Mouse (Mus musculus): Measurements from ENCODE around the gene Rras. TPM values are rescaled to one million over a fixed set of nuclear protein-coding genes. Genes with fewer than 3 reads are reported as not detected.
A peak's percentile ranks its signal among the peaks of the same experiment; 100 is the strongest.

Gene Rras
- polyA plus RNA-seq, 1 experiment from 2014 or later, result 74.4 TPM

- no peak for ATAC-seq (replicated peaks; ENCODE audit: insufficient number of reproducible peaks, low FRiP score, low TSS enrichment)
- Histone ChIP-seq H3K4me3 (ENCODE audit: low read depth, low read length) (no peak overlapping the region), H3K27me3 (ENCODE audit: control insufficient read depth, insufficient read depth, low read length) (no peaks in the 10 kb centered on the region), H3K9ac (ENCODE audit: low read depth, low read length) (no peak overlapping the region), H3K36me3 (ENCODE audit: control insufficient read depth, insufficient read depth, low read length) (no peaks in the 10 kb centered on the region), H3K9me3 (replicated peaks; ENCODE audit: control insufficient read depth, low read length) (no peaks in the 10 kb centered on the region), H3K4me2 (no peak overlapping the region), H3K27ac (ENCODE audit: low read depth, low read length) (no peak overlapping the region), H3K4me1 (ENCODE audit: control insufficient read depth, insufficient read depth, low read length) (peaks cover 12% of the 10 kb centered on the region)
- 74% methylated on average over 10 of the region's 10 CpGs for WGBS (ENCODE audit: insufficient replicate concordance)
Observed at GRCm38 (mm10) chr7:45058607-45059571, 41.1 kb downstream of the Rras start.

DNA sequence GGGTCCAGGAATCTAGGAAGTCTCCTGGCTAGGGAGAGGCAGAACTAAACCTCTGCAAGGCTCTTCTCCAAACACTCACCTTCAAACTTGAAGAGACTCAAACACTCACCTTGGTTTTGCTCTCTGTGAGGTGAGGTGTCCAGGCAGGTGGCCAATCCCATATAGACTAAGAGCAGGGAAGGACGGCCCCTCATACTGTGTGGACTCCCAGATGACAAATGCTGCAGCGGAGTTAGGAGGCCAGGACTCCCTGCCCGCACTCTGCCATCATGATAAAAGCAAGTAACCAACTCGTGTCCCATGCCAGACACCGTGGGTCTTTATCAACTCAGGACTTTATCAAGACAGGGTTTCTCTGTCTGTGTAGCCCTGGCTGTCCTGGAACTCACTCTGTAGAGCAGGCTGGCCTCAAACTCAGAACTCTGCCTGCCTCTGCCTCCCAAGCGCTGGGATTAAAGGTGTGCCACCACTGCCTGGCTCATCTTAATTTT, 42.9 kb downstream of the Rras start:
- 73% methylated on average over 6 of the region's 6 CpGs for WGBS (ENCODE audit: insufficient replicate concordance)
- Histone ChIP-seq H3K4me2 (no peak overlapping the region; the same call in 1 of the 2 replicates), H3K4me3 (ENCODE audit: low read depth, low read length) (no peak overlapping the region), H3K4me1 (ENCODE audit: control insufficient read depth, insufficient read depth, low read length) (peaks cover 12% of the 10 kb centered on the region), H3K9me3 (replicated peaks; ENCODE audit: control insufficient read depth, low read length) (no peaks in the 10 kb centered on the region), H3K27ac (ENCODE audit: low read depth, low read length) (no peak overlapping the region), H3K36me3 (ENCODE audit: control insufficient read depth, insufficient read depth, low read length) (no peaks in the 10 kb centered on the region), H3K9ac (ENCODE audit: low read depth, low read length) (no peak overlapping the region), H3K27me3 (ENCODE audit: control insufficient read depth, insufficient read depth, low read length) (no peaks in the 10 kb centered on the region)
- ATAC-seq (replicated peaks; ENCODE audit: insufficient number of reproducible peaks, low FRiP score, low TSS enrichment), result no peak

DNA sequence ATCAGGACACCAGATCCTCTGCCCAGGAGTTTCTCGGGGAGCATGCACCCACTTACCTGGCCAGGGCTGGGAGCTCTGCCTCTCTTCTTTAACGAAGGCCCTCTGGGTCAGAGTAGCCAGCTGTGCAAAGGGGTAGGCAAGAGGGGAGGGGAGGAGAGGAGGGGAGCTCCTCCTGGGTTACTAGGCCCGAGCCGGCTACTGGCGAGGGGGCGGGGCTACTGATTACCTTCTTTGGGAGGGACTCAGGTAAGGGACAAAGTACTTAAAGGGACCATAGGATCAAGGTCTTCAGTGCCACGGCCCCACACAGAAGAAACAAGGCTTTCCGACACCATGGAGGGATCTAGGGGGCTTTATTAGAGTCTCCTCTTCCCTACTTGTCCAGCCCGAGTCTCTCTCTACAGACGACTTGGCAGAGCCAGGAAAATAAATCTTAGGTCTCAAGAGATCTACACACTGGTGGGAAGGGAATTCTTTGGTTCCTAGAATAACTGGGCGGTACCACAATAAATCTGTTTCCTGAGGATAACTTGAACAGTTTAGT, 43.8 kb downstream of the Rras start:
- H3K9me3 ChIP-seq (replicated peaks; ENCODE audit: control insufficient read depth, low read length), result no peaks in the 10 kb centered on the region
- H3K4me2 ChIP-seq, result peak overlapping the region; percentile 66
- 14% methylated on average over 11 of the region's 11 CpGs for WGBS (ENCODE audit: insufficient replicate concordance)
- H3K27me3 ChIP-seq (ENCODE audit: control insufficient read depth, insufficient read depth, low read length), result no peaks in the 10 kb centered on the region
- H3K9ac ChIP-seq (ENCODE audit: low read depth, low read length), result peak overlapping the region; percentile 81
- H3K27ac ChIP-seq (ENCODE audit: low read depth, low read length), result peak overlapping the region; percentile 63; the same call in 1 of the 2 replicates
- H3K4me3 ChIP-seq (ENCODE audit: low read depth, low read length), result peak overlapping the region; percentile 62
- H3K4me1 ChIP-seq (ENCODE audit: control insufficient read depth, insufficient read depth, low read length), result peaks cover 12% of the 10 kb centered on the region
- no peak for ATAC-seq (replicated peaks; ENCODE audit: insufficient number of reproducible peaks, low FRiP score, low TSS enrichment)
- H3K36me3 ChIP-seq (ENCODE audit: control insufficient read depth, insufficient read depth, low read length), result no peaks in the 10 kb centered on the region

DNA sequence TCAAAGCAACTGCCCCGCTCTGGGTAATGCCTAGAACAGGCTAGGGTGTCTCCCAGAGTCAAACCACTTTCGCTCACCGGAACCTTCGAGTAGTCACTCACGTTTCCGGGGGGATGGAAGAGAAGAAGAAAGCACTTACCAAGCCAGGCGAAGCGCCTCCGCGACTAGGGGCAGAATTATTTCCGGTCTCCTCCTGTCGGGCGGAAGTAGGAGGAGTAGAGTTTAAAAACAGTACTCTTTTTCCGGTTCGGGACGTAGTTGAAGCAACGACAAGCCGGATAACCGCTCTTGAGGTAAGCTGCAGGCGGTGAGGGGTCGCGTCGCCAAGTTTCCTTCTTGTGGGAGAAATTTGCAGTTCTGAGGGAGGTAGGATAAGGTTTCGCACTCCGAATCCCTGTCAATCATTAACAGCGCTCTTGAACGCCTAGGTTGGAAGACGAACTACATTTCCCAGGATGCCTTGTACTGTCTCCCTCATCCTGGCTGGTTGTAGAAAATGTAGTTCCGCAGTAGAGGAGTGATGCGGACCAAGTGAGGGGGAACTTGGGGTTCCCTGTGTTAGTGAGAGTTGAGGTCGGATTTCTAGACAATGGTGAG, 44.6 kb downstream of the Rras start, which contains the start of the genes Nosip and Prrg2:
Gene Nosip (plus strand): TSS at position 191 of the 597 bp plus-strand sequence.
Gene Prrg2 (minus strand): TSS at position 439 of the 597 bp plus-strand sequence.
- Histone ChIP-seq H3K4me2 (peak within 1 kb of the TSS; percentile 66), H3K9ac (ENCODE audit: low read depth, low read length) (peak within 1 kb of the TSS; percentile 81), H3K36me3 (ENCODE audit: control insufficient read depth, insufficient read depth, low read length) (no peaks in the 10 kb centered on the region), H3K9me3 (replicated peaks; ENCODE audit: control insufficient read depth, low read length) (no peaks in the 10 kb centered on the region), H3K4me1 (ENCODE audit: control insufficient read depth, insufficient read depth, low read length) (peaks cover 12% of the 10 kb centered on the region), H3K27ac (ENCODE audit: low read depth, low read length) (peak within 1 kb of the TSS; percentile 63), H3K4me3 (ENCODE audit: low read depth, low read length) (peak within 1 kb of the TSS; percentile 62), H3K27me3 (ENCODE audit: control insufficient read depth, insufficient read depth, low read length) (no peaks in the 10 kb centered on the region)
- WGBS (ENCODE audit: insufficient replicate concordance), result under 1% methylated on average over 31 of the region's 31 CpGs
- ATAC-seq (replicated peaks; ENCODE audit: insufficient number of reproducible peaks, low FRiP score, low TSS enrichment), result peak; percentile 85

GRCm38 (mm10) chr7:45067190-45067999, 49.6 kb downstream of the Rras start:
- Histone ChIP-seq H3K4me3 (ENCODE audit: low read depth, low read length) (no peak overlapping the region), H3K27me3 (ENCODE audit: control insufficient read depth, insufficient read depth, low read length) (no peaks in the 10 kb centered on the region), H3K36me3 (ENCODE audit: control insufficient read depth, insufficient read depth, low read length) (no peaks in the 10 kb centered on the region), H3K27ac (ENCODE audit: low read depth, low read length) (no peak overlapping the region), H3K9ac (ENCODE audit: low read depth, low read length) (no peak overlapping the region), H3K4me2 (no peak overlapping the region), H3K4me1 (ENCODE audit: control insufficient read depth, insufficient read depth, low read length) (0 out of 2 replicates have a peak, but pooled peaks cover 4% of the 10 kb centered on the region), H3K9me3 (replicated peaks; ENCODE audit: control insufficient read depth, low read length) (no peaks in the 10 kb centered on the region)
- no peak for ATAC-seq (replicated peaks; ENCODE audit: insufficient number of reproducible peaks, low FRiP score, low TSS enrichment)
- WGBS (ENCODE audit: insufficient replicate concordance), result 66% methylated on average over 4 of the region's 4 CpGs

GRCm38 (mm10) chr7:45068000-45068318, 50.2 kb downstream of the Rras start:
- 30% methylated on average over 5 of the region's 5 CpGs for WGBS (ENCODE audit: insufficient replicate concordance)

GRCm38 (mm10) chr7:45069671-45070070, 51.9 kb downstream of the Rras start:
- no peak for ATAC-seq (replicated peaks; ENCODE audit: insufficient number of reproducible peaks, low FRiP score, low TSS enrichment)
- Histone ChIP-seq H3K9ac (ENCODE audit: low read depth, low read length) (no peak overlapping the region), H3K4me2 (no peak overlapping the region)

More at GRCm38 (mm10) chr7:45068000-45068318, 50.2 kb downstream of the Rras start:
- H3K9ac ChIP-seq (ENCODE audit: low read depth, low read length), result no peak overlapping the region
- H3K4me3 ChIP-seq (ENCODE audit: low read depth, low read length), result no peak overlapping the region
- H3K36me3 ChIP-seq (ENCODE audit: control insufficient read depth, insufficient read depth, low read length), result no peaks in the 10 kb centered on the region
- no peak for ATAC-seq (replicated peaks; ENCODE audit: insufficient number of reproducible peaks, low FRiP score, low TSS enrichment)
- no peaks in the 10 kb centered on the region for H3K27me3 ChIP-seq (ENCODE audit: control insufficient read depth, insufficient read depth, low read length)
- H3K4me1 ChIP-seq (ENCODE audit: control insufficient read depth, insufficient read depth, low read length), result 0 out of 2 replicates have a peak, but pooled peaks cover 4% of the 10 kb centered on the region
- no peak overlapping the region for H3K27ac ChIP-seq (ENCODE audit: low read depth, low read length)
- no peak overlapping the region for H3K4me2 ChIP-seq
- no peaks in the 10 kb centered on the region for H3K9me3 ChIP-seq (replicated peaks; ENCODE audit: control insufficient read depth, low read length)

More at GRCm38 (mm10) chr7:45069671-45070070, 51.9 kb downstream of the Rras start:
- Histone ChIP-seq H3K4me1 (ENCODE audit: control insufficient read depth, insufficient read depth, low read length) (no peaks in the 10 kb centered on the region), H3K27me3 (ENCODE audit: control insufficient read depth, insufficient read depth, low read length) (no peaks in the 10 kb centered on the region), H3K4me3 (ENCODE audit: low read depth, low read length) (no peak overlapping the region), H3K36me3 (ENCODE audit: control insufficient read depth, insufficient read depth, low read length) (no peaks in the 10 kb centered on the region), H3K27ac (ENCODE audit: low read depth, low read length) (no peak overlapping the region), H3K9me3 (replicated peaks; ENCODE audit: control insufficient read depth, low read length) (no peaks in the 10 kb centered on the region)
- WGBS (ENCODE audit: insufficient replicate concordance), result 79% methylated on average over 2 of the region's 2 CpGs
